Mouse (Mus musculus): ENCODE data around the gene Adamts20. TPM values are rescaled to one million over a fixed set of nuclear protein-coding genes. Genes with fewer than 3 reads are reported as not detected.

Gene Adamts20
- polyA plus RNA-seq, 1 experiment from 2014 or later, result 4.1 TPM

DNA sequence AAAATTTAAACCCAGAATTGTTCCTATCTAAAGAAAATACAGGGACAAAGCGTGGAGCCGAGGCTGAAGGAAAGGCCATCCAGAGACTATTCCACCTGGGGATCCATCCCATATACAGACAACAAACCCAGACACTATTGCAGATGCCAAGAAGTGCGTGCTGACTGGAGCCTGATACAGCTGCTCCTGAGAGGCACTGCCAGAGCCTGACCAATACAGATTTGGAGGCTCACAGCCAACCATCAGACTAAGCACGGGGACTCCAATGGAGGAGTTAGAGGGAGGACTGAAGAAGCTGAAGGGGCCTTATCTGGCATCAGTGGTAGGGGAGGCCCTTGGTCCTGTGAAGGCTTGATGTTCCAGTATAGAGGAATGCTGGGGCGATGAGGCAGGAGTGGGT, 138.6 kb downstream of the Adamts20 start:
- 77% methylated on average over 5 of the region's 5 CpGs for WGBS
- Histone ChIP-seq H3K36me3 (0 out of 2 replicates have a peak, but pooled peaks cover 5% of the 10 kb centered on the region), H3K9me3 (replicated peaks) (no peaks in the 10 kb centered on the region), H3K4me1 (peaks cover 10% of the 10 kb centered on the region), H3K27me3 (replicated peaks) (no peaks in the 10 kb centered on the region), H3K27ac (replicated peaks) (no peak overlapping the region), H3K4me2 (no peak overlapping the region), H3K4me3 (replicated peaks) (no peak overlapping the region), H3K9ac (replicated peaks) (no peak overlapping the region)
- ATAC-seq (ENCODE audit: low FRiP score), result no peak

DNA sequence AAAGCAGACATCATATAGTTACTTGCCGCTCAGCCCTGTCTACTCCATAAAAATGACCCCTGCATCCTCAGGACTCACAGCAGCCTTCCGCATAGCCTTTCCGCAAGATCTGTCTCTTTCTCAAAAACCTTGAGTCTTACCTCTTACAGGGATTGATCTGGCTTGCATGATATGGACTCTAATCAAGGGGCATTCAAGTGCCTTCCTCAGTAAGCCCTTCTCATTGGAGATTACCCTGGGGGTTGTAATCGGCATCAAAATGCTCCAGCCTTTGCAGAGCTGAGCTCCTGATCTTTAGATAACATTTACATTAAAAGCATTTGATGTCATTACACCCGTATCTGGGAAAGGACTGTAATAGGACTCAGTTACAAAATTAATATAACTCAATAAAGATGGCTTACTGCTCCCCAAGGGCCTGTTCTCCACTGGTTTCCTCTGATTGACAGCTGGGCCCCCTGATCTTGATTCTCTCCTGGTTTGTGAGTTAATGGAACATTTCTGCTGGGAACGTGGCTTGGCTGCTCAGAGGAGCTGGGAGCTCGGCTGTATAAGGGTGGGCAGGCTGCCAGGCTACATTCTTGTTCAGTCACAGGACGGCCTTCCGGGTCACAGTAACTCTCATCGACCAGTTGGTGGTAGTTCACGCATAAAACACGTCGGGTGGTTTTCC, 139.6 kb downstream of the Adamts20 start:
- Histone ChIP-seq H3K36me3 (0 out of 2 replicates have a peak, but pooled peaks cover 5% of the 10 kb centered on the region), H3K9me3 (replicated peaks) (no peaks in the 10 kb centered on the region), H3K4me2 (no peak overlapping the region), H3K9ac (replicated peaks) (no peak overlapping the region), H3K27ac (replicated peaks) (no peak overlapping the region), H3K27me3 (replicated peaks) (no peaks in the 10 kb centered on the region), H3K4me1 (peaks cover 10% of the 10 kb centered on the region), H3K4me3 (replicated peaks) (no peak overlapping the region)
- ATAC-seq (ENCODE audit: low FRiP score), result no peak
- 36% methylated on average over 13 of the region's 13 CpGs for WGBS

DNA sequence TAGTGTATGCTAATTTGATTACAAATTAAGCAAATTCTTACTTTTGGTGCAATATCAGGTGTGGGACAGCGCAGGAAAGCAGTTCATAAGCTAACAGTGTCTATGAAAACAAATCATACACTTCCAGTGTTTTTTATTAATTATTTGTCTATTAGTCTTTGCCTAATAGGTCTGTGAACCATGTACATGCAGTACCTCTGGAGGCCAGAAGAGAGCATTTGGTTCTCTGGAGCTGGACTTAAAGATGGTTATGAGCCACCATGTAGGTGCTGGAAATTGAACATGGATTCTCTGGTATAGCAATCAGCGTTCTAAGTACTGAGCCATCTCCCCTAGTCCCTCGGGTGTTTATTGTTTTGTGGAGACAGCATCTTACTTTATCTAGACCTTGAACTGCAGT, 149.0 kb downstream of the Adamts20 start:
- H3K9ac ChIP-seq (replicated peaks), result no peak overlapping the region
- no peak overlapping the region for H3K4me3 ChIP-seq (replicated peaks)
- no peaks in the 10 kb centered on the region for H3K36me3 ChIP-seq
- H3K27me3 ChIP-seq (replicated peaks), result no peaks in the 10 kb centered on the region
- WGBS, result 94% methylated on average over 3 of the region's 3 CpGs
- no peak overlapping the region for H3K27ac ChIP-seq (replicated peaks)
- no peak for ATAC-seq (ENCODE audit: low FRiP score)
- no peaks in the 10 kb centered on the region for H3K9me3 ChIP-seq (replicated peaks)
- H3K4me1 ChIP-seq, result no peaks in the 10 kb centered on the region
- H3K4me2 ChIP-seq, result no peak overlapping the region

DNA sequence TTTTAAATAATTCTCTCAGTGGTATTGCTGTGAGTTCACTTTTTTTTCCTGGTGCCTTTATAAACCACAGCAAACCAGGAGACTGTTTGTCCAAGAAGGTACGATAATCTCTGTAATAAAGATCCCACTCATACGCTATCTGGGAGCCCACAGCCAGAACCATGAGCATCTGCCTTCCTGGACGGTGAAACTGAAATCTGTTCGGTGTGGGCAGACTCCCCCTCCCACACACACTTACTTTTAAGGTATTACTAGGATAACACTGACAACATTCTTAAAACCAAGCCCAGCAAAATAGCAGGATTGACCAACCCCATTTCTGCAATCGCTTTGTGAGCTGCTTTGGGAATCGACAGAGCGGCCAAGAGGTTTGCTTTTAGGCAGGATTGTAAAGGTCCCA, 155.5 kb downstream of the Adamts20 start:
- H3K27me3 ChIP-seq (replicated peaks), result no peaks in the 10 kb centered on the region
- no peak overlapping the region for H3K4me3 ChIP-seq (replicated peaks)
- 93% methylated on average over 7 of the region's 7 CpGs for WGBS
- H3K9me3 ChIP-seq (replicated peaks), result no peaks in the 10 kb centered on the region
- H3K4me1 ChIP-seq, result no peaks in the 10 kb centered on the region
- H3K4me2 ChIP-seq, result no peak overlapping the region
- no peak for ATAC-seq (ENCODE audit: low FRiP score)
- H3K36me3 ChIP-seq, result no peaks in the 10 kb centered on the region
- H3K27ac ChIP-seq (replicated peaks), result no peak overlapping the region
- no peak overlapping the region for H3K9ac ChIP-seq (replicated peaks)

DNA sequence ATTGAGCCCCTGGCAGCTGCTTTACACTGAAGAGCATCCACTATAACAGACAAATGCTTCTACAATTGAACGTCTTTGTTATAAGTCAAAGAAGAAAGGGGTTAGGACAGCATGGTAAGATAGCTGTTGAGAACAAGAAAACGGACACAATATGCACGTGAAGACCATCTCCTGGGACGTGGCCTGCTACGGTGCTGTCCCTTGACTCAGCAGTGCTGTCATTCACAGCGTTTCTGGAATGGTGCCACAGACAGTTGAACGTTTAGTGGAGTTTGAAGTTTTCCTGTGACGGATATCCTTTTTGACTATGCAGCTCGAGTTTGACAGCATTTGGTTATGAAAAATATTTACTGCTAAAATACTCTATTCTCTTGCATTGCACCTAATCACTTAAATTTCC, 157.3 kb downstream of the Adamts20 start:
- no peaks in the 10 kb centered on the region for H3K27me3 ChIP-seq (replicated peaks)
- H3K9me3 ChIP-seq (replicated peaks), result no peaks in the 10 kb centered on the region
- H3K4me3 ChIP-seq (replicated peaks), result no peak overlapping the region
- 75% methylated on average over 9 of the region's 9 CpGs for WGBS
- no peak overlapping the region for H3K4me2 ChIP-seq
- H3K27ac ChIP-seq (replicated peaks), result no peak overlapping the region
- H3K4me1 ChIP-seq, result peaks cover 4% of the 10 kb centered on the region; the same call in 1 of the 2 replicates
- ATAC-seq (ENCODE audit: low FRiP score), result no peak
- H3K9ac ChIP-seq (replicated peaks), result no peak overlapping the region
- no peaks in the 10 kb centered on the region for H3K36me3 ChIP-seq

DNA sequence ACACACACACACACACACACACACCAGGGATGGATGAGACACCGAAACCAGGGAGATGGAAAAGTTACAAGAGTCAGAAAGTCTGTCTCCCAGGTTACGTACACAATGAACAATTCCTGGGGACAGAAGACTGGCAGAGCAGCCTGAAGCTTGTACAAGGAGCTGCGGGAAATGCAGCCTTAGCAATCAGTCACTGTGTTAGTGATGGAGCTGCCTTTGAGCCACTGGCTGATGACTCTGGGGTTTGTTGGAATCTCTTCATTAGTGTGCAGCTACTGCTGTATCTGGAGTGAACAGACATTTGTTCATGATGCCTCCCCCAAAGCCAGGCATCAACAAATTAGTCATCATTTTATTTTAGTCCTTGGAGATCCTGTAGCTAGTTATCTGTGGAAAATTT, 162.1 kb downstream of the Adamts20 start:
- Histone ChIP-seq H3K27me3 (replicated peaks) (no peaks in the 10 kb centered on the region), H3K4me1 (peaks cover 7% of the 10 kb centered on the region; the same call in 1 of the 2 replicates), H3K27ac (replicated peaks) (no peak overlapping the region), H3K36me3 (no peaks in the 10 kb centered on the region), H3K4me2 (no peak overlapping the region), H3K9me3 (replicated peaks) (no peaks in the 10 kb centered on the region), H3K4me3 (replicated peaks) (no peak overlapping the region), H3K9ac (replicated peaks) (no peak overlapping the region)
- 49% methylated on average over 3 of the region's 3 CpGs for WGBS
- no peak for ATAC-seq (ENCODE audit: low FRiP score)

DNA sequence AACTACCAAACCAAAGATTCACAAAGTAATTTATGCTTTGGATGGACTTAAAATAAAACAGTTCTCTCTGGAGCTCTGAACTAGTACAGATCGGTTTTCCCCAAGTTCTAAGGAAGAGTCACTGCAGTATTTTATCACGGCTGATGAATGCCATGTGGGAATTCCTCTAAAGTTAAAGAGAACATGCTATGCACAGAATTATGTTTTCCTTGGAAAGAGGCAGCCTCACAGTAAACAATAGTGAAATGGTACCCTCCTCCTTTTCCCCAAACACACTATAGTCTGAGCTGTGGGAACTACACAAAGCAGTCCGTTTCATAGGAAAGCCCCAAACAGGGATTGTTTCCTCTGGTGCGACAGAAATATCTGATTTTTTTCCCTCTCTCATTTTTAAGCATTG, 171.1 kb downstream of the Adamts20 start:
- Histone ChIP-seq H3K9ac (replicated peaks) (no peak overlapping the region), H3K4me3 (replicated peaks) (no peak overlapping the region), H3K27me3 (replicated peaks) (no peaks in the 10 kb centered on the region), H3K4me2 (no peak overlapping the region), H3K9me3 (replicated peaks) (no peaks in the 10 kb centered on the region), H3K4me1 (no peaks in the 10 kb centered on the region), H3K36me3 (no peaks in the 10 kb centered on the region), H3K27ac (replicated peaks) (no peak overlapping the region)
- WGBS, result 74% methylated on average over 4 of the region's 4 CpGs
- no peak for ATAC-seq (ENCODE audit: low FRiP score)

DNA sequence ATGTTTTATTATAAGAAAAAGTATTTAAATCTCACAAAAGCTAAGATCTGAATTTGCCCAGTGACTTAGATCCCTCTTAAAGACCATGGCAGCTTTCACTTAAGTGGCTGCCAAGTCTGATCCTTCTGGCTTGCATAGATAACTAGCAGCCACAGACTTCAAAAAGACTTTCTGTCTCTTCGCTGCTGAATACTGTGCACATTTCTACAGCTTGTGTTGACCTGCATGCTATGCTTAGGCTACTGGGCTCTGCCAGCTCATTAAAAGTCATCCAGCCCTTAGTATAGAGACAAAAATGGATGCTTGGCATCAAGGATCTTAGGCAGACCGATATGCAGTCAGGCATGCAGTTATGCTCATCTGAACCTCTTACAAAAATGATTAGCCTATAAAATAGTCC, 177.2 kb downstream of the Adamts20 start:
- H3K4me1 ChIP-seq, result no peaks in the 10 kb centered on the region
- 83% methylated on average over 2 of the region's 2 CpGs for WGBS
- no peak for ATAC-seq (ENCODE audit: low FRiP score)
- H3K36me3 ChIP-seq, result no peaks in the 10 kb centered on the region
- no peak overlapping the region for H3K4me3 ChIP-seq (replicated peaks)
- H3K27me3 ChIP-seq (replicated peaks), result no peaks in the 10 kb centered on the region
- H3K27ac ChIP-seq (replicated peaks), result no peak overlapping the region
- H3K9me3 ChIP-seq (replicated peaks), result no peaks in the 10 kb centered on the region
- no peak overlapping the region for H3K4me2 ChIP-seq
- H3K9ac ChIP-seq (replicated peaks), result no peak overlapping the region

DNA sequence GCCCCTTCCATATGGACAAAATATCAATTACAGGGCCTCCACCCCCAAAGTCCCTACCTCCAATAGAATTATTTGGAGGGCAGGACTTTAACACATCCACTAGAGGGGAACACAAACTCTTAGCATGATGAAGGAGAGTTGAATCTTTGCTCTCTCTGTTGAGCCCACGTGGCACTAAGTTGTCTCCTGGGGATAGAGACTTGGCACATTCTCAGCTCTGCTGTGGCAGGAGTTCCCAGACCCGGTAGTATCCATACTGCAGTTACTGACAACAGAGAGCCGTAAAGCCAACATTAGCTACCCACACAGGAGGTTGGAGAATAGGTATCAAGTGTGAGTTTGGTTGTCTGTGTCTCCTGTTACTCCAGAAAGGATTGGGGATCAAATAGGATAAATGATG, 177.7 kb downstream of the Adamts20 start:
- no peak overlapping the region for H3K9ac ChIP-seq (replicated peaks)
- ATAC-seq (ENCODE audit: low FRiP score), result no peak
- 55% methylated on average over 3 of the region's 3 CpGs for WGBS

DNA sequence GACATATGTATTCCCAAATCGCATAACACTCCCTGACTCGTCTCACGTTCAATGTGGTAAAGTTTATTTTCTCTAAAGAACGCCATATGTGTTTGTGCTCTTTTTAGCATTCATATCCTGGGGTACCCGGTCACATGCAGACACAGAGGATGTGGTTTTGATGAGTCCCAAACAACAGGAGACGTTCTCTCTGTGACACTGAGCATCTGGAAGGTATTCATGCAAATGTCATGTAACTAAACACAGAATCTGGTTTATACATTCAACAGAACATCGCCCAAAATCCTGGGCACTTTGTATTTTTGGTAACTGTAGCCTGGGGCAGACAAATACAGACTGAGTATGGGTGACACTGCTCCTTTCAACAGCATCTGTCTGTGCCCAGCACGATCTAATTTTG, 188.8 kb downstream of the Adamts20 start:
- Histone ChIP-seq H3K4me3 (replicated peaks) (no peak overlapping the region), H3K4me1 (no peaks in the 10 kb centered on the region), H3K27ac (replicated peaks) (no peak overlapping the region), H3K27me3 (replicated peaks) (no peaks in the 10 kb centered on the region), H3K9ac (replicated peaks) (no peak overlapping the region), H3K4me2 (no peak overlapping the region), H3K36me3 (no peaks in the 10 kb centered on the region), H3K9me3 (replicated peaks) (no peaks in the 10 kb centered on the region)
- ATAC-seq (ENCODE audit: low FRiP score), result no peak
- 82% methylated on average over 8 of the region's 8 CpGs for WGBS

More for the DNA sequence above, 177.7 kb downstream of the Adamts20 start:
- Histone ChIP-seq H3K9me3 (replicated peaks) (no peaks in the 10 kb centered on the region), H3K4me2 (no peak overlapping the region), H3K27ac (replicated peaks) (no peak overlapping the region), H3K36me3 (no peaks in the 10 kb centered on the region), H3K27me3 (replicated peaks) (no peaks in the 10 kb centered on the region), H3K4me1 (no peaks in the 10 kb centered on the region), H3K4me3 (replicated peaks) (no peak overlapping the region)

DNA sequence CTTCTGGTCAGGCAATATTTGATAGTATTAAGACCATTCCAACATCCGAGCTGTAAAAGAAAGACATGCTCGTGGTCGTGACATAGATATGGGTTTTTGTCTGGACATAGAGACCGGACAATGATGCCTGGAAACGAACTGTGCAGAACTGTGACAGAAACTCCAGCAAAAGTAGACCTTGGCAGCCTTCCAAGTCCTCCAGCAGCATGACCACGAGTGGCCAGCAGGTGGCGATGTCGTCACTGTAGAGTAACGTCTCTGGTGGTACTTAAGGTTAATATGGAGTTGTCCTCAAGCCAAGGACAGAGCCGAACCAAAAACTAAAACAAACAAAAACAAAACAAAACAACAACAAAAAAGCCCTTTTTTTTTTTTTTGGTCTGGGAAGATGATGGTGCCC, 199.6 kb downstream of the Adamts20 start:
- ATAC-seq (ENCODE audit: low FRiP score), result no peak

DNA sequence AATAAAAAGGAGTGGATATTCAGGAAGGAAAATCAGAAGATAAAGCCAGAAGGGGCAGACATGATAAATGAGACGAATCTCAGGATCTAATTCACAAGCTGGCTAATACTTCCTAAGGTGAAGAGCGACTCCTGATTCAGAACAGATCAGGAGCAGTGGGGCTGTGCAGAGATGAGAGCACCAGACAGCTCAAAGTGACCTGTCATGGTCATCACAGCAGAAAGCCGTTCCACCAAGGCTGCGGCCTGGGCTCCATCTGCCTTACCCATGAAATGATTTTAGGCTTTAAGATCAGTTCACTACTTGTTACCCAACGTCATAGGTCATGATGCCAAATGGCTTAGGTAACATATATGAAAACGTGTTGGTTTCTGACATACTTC, 200.7 kb downstream of the Adamts20 start:
- no peak overlapping the region for H3K4me3 ChIP-seq (replicated peaks)
- WGBS, result 76% methylated on average over 6 of the region's 6 CpGs
- H3K27ac ChIP-seq (replicated peaks), result no peak overlapping the region
- no peak overlapping the region for H3K9ac ChIP-seq (replicated peaks)
- no peaks in the 10 kb centered on the region for H3K9me3 ChIP-seq (replicated peaks)
- H3K27me3 ChIP-seq (replicated peaks), result no peaks in the 10 kb centered on the region
- ATAC-seq (ENCODE audit: low FRiP score), result no peak
- peaks cover 13% of the 10 kb centered on the region; the same call in 1 of the 2 replicates for H3K4me1 ChIP-seq
- H3K36me3 ChIP-seq, result no peaks in the 10 kb centered on the region
- H3K4me2 ChIP-seq, result no peak overlapping the region

More for the DNA sequence above, 199.6 kb downstream of the Adamts20 start:
- Histone ChIP-seq H3K4me3 (replicated peaks) (no peak overlapping the region), H3K27me3 (replicated peaks) (no peaks in the 10 kb centered on the region), H3K4me1 (peaks cover 13% of the 10 kb centered on the region; the same call in 1 of the 2 replicates), H3K36me3 (no peaks in the 10 kb centered on the region), H3K9me3 (replicated peaks) (no peaks in the 10 kb centered on the region), H3K9ac (replicated peaks) (no peak overlapping the region), H3K27ac (replicated peaks) (no peak overlapping the region), H3K4me2 (no peak overlapping the region)
- WGBS, result 27% methylated on average over 10 of the region's 10 CpGs

Data from neural tube, embryonic 15.5 days (tissue).